Mouse (Mus musculus) v-Abl transformed pro-B cells (cell line): ENCODE measurements around the gene Cnpy3.
"Not testable (repeated sequence)": the region's sequence is repeated elsewhere in the genome, so short reads cannot be mapped to it uniquely, and the experiment has no call there.

Source experiments
- in situ Hi-C, 2 experiments: fragments of 400-800 bp; cut with MboI; formaldehyde crosslinking; loops; one replicate each; pipeline ENCODE4 v1.15.1; 2025; ENCODE audit not compliant: unreplicated experiment in 2 of 2

The Cnpy3 gene

GRCm38 (mm10) chr17:46770546-46770945 is 18.5 kb upstream of the Cnpy3 start:
- in situ Hi-C loops = loop anchor here (5.0 to 10.0 kb wide), 2 partner anchors 33 to 126 kb away; partner anchors contain the start of genes Klc4 (in 1 of the 2) and Mrpl2 (in 1 of the 2)

DNA sequence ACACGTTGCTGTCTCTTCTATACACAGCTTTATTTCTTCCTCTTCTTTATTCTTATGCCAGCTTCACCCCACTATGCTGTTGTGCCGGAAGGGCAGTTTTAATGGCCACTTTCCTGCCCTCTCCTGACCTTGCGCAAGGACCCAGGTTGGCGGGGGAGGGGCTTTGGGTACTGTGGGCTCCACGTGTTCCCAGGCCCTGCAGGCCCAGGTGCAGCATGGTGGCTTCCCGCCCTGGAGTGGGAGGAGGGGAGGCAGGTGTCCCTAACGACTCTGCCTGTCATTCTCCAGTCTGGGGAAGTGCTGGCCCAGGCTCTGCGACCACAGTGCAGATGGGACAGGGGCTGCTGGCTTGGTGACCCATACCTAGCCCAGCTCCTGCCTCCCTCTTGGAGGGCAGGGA is 15.9 kb upstream of the Cnpy3 start:
- in situ Hi-C loops = no loop called here

- in situ Hi-C loops = not testable (repeated sequence)
Observed at GRCm38 (mm10) chr17:46764916-46765315, 12.9 kb upstream of the Cnpy3 start.

- in situ Hi-C loops = no loop called here
Observed at GRCm38 (mm10) chr17:46763544-46763943, 11.5 kb upstream of the Cnpy3 start, which contains the start of gene Ptcra. TSS of gene Ptcra (minus strand) at chr17:46763712.

- in situ Hi-C loops = no loop called here
Observed at GRCm38 (mm10) chr17:46758753-46759152, 6.7 kb upstream of the Cnpy3 start.

- in situ Hi-C loops = no loop called here
Observed at GRCm38 (mm10) chr17:46751056-46751793, 789 bp downstream of the Cnpy3 start.

- in situ Hi-C loops = no loop called here
Observed at GRCm38 (mm10) chr17:46750580-46750979, 1.4 kb downstream of the Cnpy3 start.

DNA sequence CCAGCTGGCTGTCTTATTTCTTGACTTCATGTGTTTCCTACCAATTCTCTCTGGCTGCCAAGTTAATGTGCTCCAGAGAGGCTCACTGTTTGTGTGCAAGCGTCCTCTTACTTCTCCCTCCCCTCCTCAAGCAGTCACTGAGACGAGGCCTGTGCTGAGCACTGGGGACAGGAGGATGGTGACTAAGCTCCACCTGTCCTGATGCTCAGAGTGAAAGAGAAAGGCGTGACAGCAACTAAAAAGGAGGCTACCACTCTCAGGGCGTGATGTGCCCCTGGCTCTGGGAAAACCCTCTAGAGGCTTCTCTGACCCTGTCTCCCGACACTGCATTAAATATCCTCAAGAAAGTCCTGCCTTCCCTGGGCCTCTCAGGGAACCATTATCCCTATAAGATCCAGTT is 2.7 kb downstream of the Cnpy3 start:
- in situ Hi-C loops = no loop called here

- in situ Hi-C loops = no loop called here
Observed at GRCm38 (mm10) chr17:46747806-46748205, 4.2 kb downstream of the Cnpy3 start.

GRCm38 (mm10) chr17:46747234-46747633 is 4.8 kb downstream of the Cnpy3 start:
- in situ Hi-C loops = no loop called here

DNA sequence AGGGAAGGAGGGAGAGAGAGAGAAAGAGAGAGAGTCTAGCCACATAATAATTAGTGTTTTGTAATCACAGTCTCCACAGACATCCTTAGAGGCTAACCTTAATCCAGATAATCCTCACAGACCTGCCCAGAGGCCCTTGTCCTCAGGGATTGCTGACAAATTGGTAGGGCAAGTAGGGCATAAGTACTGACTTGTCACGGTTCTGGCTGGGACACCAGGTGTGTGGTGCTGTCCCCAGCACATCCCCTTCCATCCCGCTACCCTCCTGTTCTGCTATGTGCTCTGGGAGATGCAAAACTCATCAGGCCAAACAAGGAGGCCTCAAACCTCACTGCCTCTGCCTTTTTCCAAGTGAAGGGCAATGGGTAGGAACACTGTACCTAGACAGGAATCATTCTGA is 6.5 kb downstream of the Cnpy3 start:
- in situ Hi-C loops = no loop called here

DNA sequence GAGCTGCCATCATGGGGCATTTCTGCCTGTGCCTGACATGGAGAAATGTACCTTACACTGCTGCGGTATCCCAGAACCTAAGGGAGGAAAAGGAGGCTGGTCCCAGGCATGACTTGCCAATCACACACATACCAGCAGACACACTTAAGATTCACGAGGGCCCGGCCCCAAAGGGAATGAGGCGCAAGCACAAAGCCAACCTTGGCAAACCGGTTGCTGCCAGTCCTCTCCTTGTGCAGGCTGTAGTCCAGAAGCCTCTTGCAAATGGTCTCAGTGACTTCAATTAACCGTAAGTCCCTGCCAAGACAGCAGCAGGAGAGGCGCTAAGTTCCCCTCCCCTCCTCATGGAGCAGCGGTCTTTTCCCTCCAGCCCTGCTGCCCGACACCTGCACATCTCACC is 9.0 kb downstream of the Cnpy3 start:
- in situ Hi-C loops = no loop called here

GRCm38 (mm10) chr17:46741305-46741704 is 10.7 kb downstream of the Cnpy3 start:
- in situ Hi-C loops = no loop called here

DNA sequence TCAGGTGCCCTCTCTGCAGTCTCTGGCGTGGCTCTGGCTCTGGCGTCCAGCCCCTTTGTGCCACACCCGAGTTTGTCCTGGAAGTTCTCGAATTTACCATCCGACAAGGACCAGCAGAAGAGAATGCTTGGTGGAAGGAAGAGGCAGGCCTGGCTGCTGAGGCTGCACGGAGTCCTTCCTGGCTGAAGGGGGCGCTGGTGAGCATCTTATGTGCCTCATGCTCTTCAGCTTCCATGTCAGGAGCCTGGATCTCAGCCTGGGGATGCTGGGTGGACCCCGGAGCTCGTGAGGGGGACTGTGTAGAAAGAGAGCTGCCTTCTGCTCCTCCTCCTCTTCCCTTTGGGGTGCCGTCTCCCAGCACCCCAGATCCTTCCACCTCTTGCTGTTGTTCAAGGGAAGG is 15.9 kb downstream of the Cnpy3 start:
- in situ Hi-C loops = loop anchor here in 1 of 2 experiments (5.0 kb wide), 1 partner anchor 36 kb away; the partner anchor contains the start of gene 2310039H08Rik

- in situ Hi-C loops = loop anchor here in 1 of 2 experiments (5.0 kb wide), 1 partner anchor 37 kb away; the partner anchor contains the start of gene 2310039H08Rik
Observed at GRCm38 (mm10) chr17:46735287-46735686, 16.7 kb downstream of the Cnpy3 start.

DNA sequence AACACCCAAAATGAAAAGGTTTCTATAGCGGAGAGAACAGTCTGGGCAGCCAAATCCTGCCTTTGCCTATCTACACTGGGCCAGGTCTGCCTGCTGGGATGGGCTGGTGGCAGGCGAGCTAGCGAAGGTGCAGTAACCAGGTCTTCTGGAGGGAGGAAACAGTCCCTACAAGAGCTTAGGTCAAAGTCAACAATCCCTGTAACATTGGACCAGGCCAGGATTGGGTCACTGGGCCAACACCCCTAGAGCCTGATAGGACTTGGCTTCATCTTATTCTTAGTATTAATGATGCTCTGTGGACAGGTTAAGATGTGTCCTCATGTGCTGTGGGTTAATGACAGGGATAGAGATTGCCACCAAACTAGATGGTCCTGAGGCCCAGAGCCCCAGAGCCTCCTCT is 18.0 kb downstream of the Cnpy3 start:
- in situ Hi-C loops = no loop called here

GRCm38 (mm10) chr17:46728904-46729318 is 23.1 kb downstream of the Cnpy3 start, which contains the start of gene Gnmt:
TSS of gene Gnmt (minus strand) at chr17:46729168.
- in situ Hi-C loops = no loop called here

GRCm38 (mm10) chr17:46728496-46728895 is 23.5 kb downstream of the Cnpy3 start:
- in situ Hi-C loops = no loop called here

- in situ Hi-C loops = no loop called here
Observed at GRCm38 (mm10) chr17:46728021-46728420, 24.0 kb downstream of the Cnpy3 start.

- in situ Hi-C loops = no loop called here
Observed at GRCm38 (mm10) chr17:46727271-46727670, 24.7 kb downstream of the Cnpy3 start.

DNA sequence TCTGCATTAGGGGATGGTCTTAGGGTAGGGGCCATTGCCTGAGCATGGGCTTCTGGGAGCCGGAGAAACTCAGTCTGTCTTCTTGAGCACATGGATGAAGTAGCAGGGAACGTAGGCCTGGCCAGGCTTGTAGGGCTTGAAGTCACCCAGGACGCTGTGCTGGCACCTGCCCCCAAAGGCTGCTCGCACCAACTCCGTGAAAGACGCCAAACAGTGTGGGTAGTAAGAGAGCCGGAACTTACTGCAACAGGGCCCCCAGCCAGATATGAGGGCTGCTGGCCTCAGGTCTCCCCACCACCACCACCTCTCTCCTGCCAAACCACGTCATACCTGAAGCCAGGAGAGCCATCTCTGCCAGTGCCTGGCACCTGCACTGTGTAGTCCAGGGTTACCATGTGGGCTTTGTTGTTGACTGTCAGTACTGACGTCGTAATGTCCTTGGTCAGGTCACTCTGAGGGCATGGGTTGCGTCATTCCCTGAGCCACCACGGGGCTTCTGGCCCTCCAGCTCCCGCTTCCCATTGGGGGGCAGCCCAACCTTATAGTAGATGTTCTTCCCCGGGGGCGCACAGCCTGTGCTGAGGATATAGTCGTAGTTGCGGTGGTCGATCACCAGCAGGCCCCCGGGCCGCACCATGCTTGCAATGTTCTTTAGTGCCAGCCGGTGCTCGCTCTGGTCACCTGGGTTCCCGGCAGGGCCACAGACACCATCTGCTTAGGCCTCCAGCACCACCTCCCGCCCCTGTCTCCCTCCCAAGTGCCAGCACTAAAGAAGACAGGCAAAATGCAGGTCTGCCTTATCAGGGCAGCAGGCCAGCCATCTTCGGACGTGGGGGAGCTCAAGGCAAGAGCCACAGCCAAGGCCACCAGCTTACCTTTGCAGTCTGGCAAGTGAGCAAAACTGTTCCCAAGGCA is 26.0 kb downstream of the Cnpy3 start:
- in situ Hi-C loops = no loop called here
